Mouse (Mus musculus): ENCODE results near the gene Svbp. TPM values are rescaled to one million over a fixed set of nuclear protein-coding genes. Genes with fewer than 3 reads are reported as not detected.

The Svbp gene
- polyA plus RNA-seq, 1 experiment: not detected

DNA sequence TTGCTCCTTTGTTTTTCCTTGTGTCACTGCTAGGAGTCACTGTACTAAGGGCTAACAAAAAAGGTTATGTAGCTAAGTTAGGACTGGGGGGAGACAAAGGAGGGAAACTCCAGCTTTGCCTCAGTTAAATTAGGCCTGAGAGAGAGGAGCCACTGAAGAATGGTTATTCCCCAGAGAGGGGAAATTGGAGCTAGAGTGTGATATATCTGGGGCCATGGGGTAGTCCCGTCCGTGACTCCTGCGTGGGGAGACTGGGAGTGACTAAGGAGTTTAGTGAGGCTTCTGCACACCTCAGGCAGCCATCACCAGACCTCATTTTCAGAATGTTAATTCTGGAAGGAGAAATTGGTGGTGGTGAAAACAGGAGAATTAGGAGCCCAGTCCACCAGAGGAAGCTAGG lies 39.2 kb downstream of the Svbp start:
- H3K4me3 ChIP-seq (ENCODE audit: insufficient read depth, low read depth, low read length): no peak overlapping the region
- WGBS: 81% methylated on average over 3 of the region's 3 CpGs
- TF ChIP-seq CTCF (IDR thresholded peaks at IDR 0.05; ENCODE audit: insufficient read depth, low read depth, low read length) (no peak), POLR2A (IDR thresholded peaks at IDR 0.05; ENCODE audit: insufficient read depth, low read depth, low read length) (no peak)

DNA sequence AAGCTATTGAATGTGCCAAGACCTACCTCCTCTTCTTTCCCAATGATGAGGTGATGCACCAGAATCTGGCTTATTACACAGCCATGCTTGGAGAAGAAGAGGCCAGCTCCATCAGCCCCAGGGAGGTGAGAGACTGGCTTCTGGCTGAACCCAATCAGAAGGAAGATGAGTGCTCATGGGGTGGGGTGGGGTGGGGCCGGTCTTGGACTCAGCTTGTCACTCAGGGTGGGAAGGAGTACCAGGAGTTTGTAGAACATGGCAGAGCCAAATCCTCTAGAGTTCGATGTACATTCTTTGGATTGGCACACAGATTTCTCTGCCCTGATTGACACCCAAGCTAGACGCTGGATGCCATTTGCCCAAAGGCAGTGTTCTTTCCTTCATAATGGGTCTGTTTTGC lies 43.6 kb downstream of the Svbp start:
- Histone ChIP-seq H3K4me1 (ENCODE audit: control insufficient read depth, insufficient read depth, low read length) (peaks cover 10% of the 10 kb centered on the region), H3K27ac (ENCODE audit: insufficient read depth, low read depth, low read length) (no peak overlapping the region), H3K4me3 (ENCODE audit: insufficient read depth, low read depth, low read length) (no peak overlapping the region)
- TF ChIP-seq CTCF (IDR thresholded peaks at IDR 0.05; ENCODE audit: insufficient read depth, low read depth, low read length): no peak
- 53% methylated on average over 3 of the region's 3 CpGs for WGBS

More for the DNA sequence above, 39.2 kb downstream of the Svbp start:
- Histone ChIP-seq H3K27ac (ENCODE audit: insufficient read depth, low read depth, low read length) (no peak overlapping the region), H3K4me1 (ENCODE audit: control insufficient read depth, insufficient read depth, low read length) (peaks cover 9% of the 10 kb centered on the region)

DNA sequence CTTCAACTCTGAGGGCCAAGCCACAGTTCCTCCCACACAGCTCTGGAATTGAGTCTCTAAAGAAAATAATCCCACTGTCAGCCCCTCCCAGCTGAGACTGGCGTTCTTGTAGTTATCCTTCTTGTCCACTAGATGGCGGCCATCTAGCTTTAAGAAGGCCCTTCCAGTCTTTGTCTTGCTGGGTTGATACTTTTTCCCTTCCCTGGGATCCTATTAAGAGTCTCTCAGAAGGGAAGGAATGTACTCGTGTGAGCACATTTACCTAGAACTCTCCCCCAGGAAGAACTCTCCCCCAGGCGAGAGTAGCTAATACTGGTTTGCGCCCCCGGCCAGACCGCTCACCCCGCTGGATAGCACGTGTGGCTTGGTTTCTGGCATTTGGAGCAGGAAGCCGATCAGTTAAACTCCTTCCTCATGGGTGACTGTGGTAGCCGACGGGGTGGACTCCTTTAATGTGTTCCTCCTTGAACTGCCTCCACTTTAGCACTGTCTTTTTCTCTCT lies 44.1 kb downstream of the Svbp start:
- H3K27ac ChIP-seq (ENCODE audit: insufficient read depth, low read depth, low read length): no peak overlapping the region

DNA sequence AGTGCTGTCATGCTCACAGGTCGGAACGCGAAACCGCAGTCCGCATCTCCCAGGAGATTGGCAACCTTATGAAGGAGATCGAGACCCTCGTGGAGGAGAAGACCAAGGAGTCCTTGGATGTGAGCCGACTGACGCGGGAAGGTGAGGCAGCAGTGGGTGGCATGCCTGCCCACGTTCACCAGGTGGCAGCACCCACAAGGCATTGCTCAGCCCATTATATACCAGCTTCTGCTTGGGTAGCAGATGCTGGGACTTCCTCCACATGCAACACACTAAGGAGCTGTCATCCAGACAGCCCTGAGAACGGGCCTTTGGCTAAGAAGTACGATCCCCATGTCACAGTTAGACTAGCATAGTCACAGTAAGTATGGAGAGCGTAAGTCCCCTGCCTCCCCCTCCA lies 46.6 kb downstream of the Svbp start:
- no peak for TF ChIP-seq CTCF (IDR thresholded peaks at IDR 0.05; ENCODE audit: insufficient read depth, low read depth, low read length)
- no peak for TF ChIP-seq POLR2A (IDR thresholded peaks at IDR 0.05; ENCODE audit: insufficient read depth, low read depth, low read length)
- 74% methylated on average over 14 of the region's 14 CpGs for WGBS
- no peak overlapping the region for H3K4me3 ChIP-seq (ENCODE audit: insufficient read depth, low read depth, low read length)

More for the DNA sequence above, 44.1 kb downstream of the Svbp start:
- TF ChIP-seq CTCF (IDR thresholded peaks at IDR 0.05; ENCODE audit: insufficient read depth, low read depth, low read length) (no peak), POLR2A (IDR thresholded peaks at IDR 0.05; ENCODE audit: insufficient read depth, low read depth, low read length) (no peak)
- Histone ChIP-seq H3K4me1 (ENCODE audit: control insufficient read depth, insufficient read depth, low read length) (peaks cover 9% of the 10 kb centered on the region), H3K4me3 (ENCODE audit: insufficient read depth, low read depth, low read length) (no peak overlapping the region)
- 31% methylated on average over 12 of the region's 12 CpGs for WGBS

DNA sequence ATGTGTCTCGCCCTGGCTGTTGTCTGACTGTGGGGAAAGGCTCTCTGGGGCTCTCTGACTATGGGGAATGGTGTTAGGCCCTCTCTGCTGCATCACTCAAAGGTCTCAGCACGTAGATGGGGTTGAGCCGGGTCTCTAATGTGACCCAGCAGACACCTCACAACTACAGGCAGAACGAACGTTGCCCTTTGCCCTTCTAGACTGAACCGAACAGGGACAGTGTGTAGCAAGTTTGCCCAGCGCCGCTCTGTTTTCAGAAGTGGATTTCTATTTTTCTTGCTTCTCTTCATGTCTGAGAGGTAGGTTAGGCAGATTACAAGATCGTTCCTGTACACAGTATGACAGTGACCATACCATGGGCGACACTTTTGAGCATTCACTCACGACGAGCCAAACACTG lies 47.5 kb downstream of the Svbp start:
- Histone ChIP-seq H3K27ac (ENCODE audit: insufficient read depth, low read depth, low read length) (no peak overlapping the region), H3K4me1 (ENCODE audit: control insufficient read depth, insufficient read depth, low read length) (peaks cover 18% of the 10 kb centered on the region), H3K4me3 (ENCODE audit: insufficient read depth, low read depth, low read length) (no peak overlapping the region)
- TF ChIP-seq POLR2A (IDR thresholded peaks at IDR 0.05; ENCODE audit: insufficient read depth, low read depth, low read length) (no peak), CTCF (IDR thresholded peaks at IDR 0.05; ENCODE audit: insufficient read depth, low read depth, low read length) (no peak)
- 93% methylated on average over 12 of the region's 12 CpGs for WGBS

More for the DNA sequence above, 46.6 kb downstream of the Svbp start:
- Histone ChIP-seq H3K4me1 (ENCODE audit: control insufficient read depth, insufficient read depth, low read length) (peaks cover 10% of the 10 kb centered on the region), H3K27ac (ENCODE audit: insufficient read depth, low read depth, low read length) (no peak overlapping the region)

DNA sequence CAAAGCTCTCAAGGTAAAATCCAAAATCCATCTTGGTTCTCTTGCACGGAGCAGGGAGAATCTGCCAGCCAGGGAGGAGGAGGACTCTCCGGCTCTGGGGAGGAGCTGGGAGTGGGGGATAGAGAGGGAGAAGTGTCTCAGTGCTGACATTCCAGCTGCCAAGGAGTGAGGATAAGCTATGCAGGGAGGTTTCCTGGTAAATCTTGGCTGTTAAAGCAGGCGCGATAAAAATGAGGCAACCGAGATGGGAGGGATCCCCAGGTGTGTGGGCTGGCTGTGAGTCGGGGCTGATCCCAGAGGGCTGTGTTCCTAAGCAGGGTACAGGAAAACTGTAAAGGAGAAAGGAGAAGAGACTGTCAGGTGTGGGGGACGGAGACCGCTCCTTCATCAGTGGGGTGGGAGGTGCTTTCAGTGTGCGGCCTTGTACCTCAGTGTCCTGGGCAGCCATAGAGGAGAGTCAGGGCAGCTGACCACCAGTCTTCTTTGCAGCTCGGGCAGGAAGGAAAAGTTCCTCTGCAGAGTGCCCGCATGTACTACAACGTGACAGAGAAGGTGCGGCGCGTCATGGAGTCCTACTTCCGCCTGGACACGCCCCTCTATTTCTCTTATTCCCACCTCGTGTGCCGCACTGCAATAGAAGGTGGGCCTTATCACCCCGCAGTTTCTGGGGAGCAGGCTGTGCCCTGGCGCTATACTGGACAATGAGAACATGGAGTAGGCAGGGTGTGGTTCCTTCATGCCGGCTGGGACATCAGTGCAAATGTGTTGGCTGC lies 49.5 kb downstream of the Svbp start:
- 71% methylated on average over 22 of the region's 22 CpGs for WGBS
- Histone ChIP-seq H3K27ac (ENCODE audit: insufficient read depth, low read depth, low read length) (no peak overlapping the region), H3K4me1 (ENCODE audit: control insufficient read depth, insufficient read depth, low read length) (peaks cover 18% of the 10 kb centered on the region), H3K4me3 (ENCODE audit: insufficient read depth, low read depth, low read length) (no peak overlapping the region)
- TF ChIP-seq POLR2A (IDR thresholded peaks at IDR 0.05; ENCODE audit: insufficient read depth, low read depth, low read length) (no peak), CTCF (IDR thresholded peaks at IDR 0.05; ENCODE audit: insufficient read depth, low read depth, low read length) (no peak)

DNA sequence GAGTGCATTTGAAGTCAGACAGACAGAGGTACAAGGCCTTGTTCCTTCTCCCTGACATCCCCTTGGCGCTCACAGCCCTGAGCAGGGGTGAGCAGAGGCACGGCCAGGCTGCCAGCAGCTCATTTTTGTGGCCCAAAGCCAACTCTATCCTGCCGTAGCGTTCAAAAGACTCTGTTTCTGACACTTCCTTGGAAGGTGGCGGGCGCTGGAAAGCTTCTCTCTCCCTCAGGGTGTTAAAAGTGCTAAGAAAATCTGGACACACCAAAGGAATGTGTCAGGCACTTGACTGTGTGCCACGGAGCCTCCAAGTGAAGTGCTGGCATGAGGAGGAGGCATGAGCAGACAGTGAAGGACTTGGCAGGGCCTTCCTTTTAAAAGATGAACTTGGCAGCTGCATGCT lies 50.5 kb downstream of the Svbp start:
- no peak overlapping the region for H3K4me3 ChIP-seq (ENCODE audit: insufficient read depth, low read depth, low read length)
- 51% methylated on average over 7 of the region's 7 CpGs for WGBS
- no peak for TF ChIP-seq CTCF (IDR thresholded peaks at IDR 0.05; ENCODE audit: insufficient read depth, low read depth, low read length)
- no peak for TF ChIP-seq POLR2A (IDR thresholded peaks at IDR 0.05; ENCODE audit: insufficient read depth, low read depth, low read length)
- H3K27ac ChIP-seq (ENCODE audit: insufficient read depth, low read depth, low read length): no peak overlapping the region
- H3K4me1 ChIP-seq (ENCODE audit: control insufficient read depth, insufficient read depth, low read length): peaks cover 18% of the 10 kb centered on the region

DNA sequence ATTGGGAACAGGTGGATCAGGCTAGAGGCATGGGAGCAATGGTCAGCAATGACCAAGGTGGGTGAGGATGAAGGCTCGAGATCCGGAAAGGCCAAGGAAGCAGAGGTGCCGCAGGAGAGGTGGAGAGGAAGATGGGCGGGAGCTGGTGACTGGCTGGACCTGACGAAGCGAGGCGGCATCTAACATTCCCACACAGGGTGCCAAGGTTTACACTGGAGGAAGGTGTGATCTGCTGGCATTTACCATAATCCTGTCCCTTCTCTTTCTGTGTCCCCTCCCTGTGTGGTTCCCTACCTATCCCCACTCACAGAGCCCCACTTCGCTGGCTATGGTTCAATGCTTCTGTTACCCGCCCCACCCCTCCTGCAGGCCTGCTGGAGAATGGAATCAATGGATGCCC lies 50.9 kb downstream of the Svbp start:
- Histone ChIP-seq H3K4me3 (ENCODE audit: insufficient read depth, low read depth, low read length) (no peak overlapping the region), H3K4me1 (ENCODE audit: control insufficient read depth, insufficient read depth, low read length) (peaks cover 18% of the 10 kb centered on the region), H3K27ac (ENCODE audit: insufficient read depth, low read depth, low read length) (no peak overlapping the region)
- TF ChIP-seq POLR2A (IDR thresholded peaks at IDR 0.05; ENCODE audit: insufficient read depth, low read depth, low read length): no peak
- no peak for TF ChIP-seq CTCF (IDR thresholded peaks at IDR 0.05; ENCODE audit: insufficient read depth, low read depth, low read length)
- 82% methylated on average over 9 of the region's 9 CpGs for WGBS

DNA sequence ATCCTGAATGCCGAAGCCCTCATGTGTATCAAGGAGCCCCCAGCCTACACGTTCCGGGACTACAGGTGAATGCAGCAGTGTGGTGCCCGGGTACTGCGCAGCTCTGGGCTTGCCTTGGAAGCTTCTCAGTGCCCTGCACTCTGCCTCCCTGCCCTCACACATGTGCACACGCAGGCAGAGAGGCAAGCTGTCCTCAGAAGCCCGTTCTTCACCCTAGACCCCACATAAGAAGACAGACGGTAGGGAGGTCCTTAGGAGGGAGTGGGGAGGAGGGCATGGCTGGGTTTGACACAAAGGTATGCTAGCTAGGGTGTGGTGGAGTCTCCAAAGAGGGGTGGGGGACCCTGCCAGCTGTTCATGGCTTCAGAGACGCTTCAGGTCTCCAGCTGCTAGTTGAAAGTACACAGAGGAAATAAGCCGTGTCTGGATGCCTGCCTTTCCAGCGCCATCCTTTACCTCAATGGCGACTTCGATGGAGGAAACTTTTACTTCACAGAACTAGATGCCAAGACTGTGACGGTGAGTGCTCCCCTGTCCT lies 51.7 kb downstream of the Svbp start:
- H3K4me3 ChIP-seq (ENCODE audit: insufficient read depth, low read depth, low read length): no peak overlapping the region
- 79% methylated on average over 14 of the region's 14 CpGs for WGBS
- peaks cover 15% of the 10 kb centered on the region for H3K4me1 ChIP-seq (ENCODE audit: control insufficient read depth, insufficient read depth, low read length)
- H3K27ac ChIP-seq (ENCODE audit: insufficient read depth, low read depth, low read length): no peak overlapping the region
- TF ChIP-seq CTCF (IDR thresholded peaks at IDR 0.05; ENCODE audit: insufficient read depth, low read depth, low read length) (no peak), POLR2A (IDR thresholded peaks at IDR 0.05; ENCODE audit: insufficient read depth, low read depth, low read length) (no peak)

Measured in olfactory bulb, adult 2 months (tissue).